Mouse (Mus musculus): ENCODE data around the gene H3f3b. TPM values are rescaled to one million over a fixed set of nuclear protein-coding genes. Genes with fewer than 3 reads are reported as not detected.

The H3f3b gene
- 1,173 and 1,240 TPM in 2 replicates for polyA plus RNA-seq (2012; rRNA removed)

DNA sequence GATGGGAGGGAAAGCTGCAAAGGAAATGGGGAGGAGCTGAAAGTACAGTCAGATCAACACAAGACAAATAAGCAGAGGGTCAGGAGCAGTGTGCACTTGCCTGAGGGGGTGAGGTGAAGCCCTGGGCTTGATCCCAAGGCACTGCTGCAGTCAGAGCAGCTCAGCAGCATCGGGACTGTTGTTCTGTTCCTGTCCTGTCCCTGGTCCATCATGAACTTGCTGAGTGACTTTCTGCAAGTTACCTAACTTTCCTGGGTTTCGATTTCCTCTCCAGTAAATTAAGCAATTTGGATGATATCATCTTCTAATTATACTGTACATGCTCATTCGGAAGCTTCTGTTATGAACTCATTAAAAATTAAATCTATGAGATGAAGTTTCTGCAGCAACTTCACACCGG lies at the start of gene H3f3b:
Gene H3f3b, minus strand, starts transcription at position 207 of the 400 bp plus-strand sequence.
- DNase-seq (ENCODE audit: low read depth): no peak
- TF ChIP-seq CTCF (IDR thresholded peaks at IDR 0.05; ENCODE audit: borderline replicate concordance, extremely low read depth, insufficient read depth, insufficient read length) (no peak), POLR2A (IDR thresholded peaks at IDR 0.05; ENCODE audit: borderline replicate concordance, extremely low read depth, insufficient read depth, insufficient read length, poor library complexity, severe bottlenecking) (no peak)

DNA sequence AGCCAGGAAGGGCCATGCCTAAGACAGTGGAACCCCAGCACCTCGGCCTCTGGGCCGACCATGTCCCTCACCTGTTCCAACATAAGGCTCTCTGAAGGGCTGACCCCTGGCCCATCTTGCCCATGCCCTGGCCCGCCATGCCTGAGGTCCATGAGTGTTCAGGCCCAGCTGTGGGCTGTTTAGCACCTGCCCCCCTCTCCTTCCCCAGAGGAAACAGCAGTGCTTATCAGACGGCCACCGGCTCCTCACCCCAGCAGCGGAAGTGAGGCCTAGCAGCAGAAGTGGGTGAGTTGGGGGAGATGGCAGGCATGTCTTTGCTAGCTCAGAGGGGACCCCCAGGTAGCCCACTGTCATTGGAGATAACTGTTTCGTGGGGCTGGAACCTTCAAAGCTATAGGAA lies 49.1 kb upstream of the H3f3b start:
- TF ChIP-seq POLR2A (IDR thresholded peaks at IDR 0.05; ENCODE audit: borderline replicate concordance, extremely low read depth, insufficient read depth, insufficient read length, poor library complexity, severe bottlenecking) (no peak), CTCF (IDR thresholded peaks at IDR 0.05; ENCODE audit: borderline replicate concordance, extremely low read depth, insufficient read depth, insufficient read length) (no peak)
- no peak for DNase-seq (ENCODE audit: low read depth)

DNA sequence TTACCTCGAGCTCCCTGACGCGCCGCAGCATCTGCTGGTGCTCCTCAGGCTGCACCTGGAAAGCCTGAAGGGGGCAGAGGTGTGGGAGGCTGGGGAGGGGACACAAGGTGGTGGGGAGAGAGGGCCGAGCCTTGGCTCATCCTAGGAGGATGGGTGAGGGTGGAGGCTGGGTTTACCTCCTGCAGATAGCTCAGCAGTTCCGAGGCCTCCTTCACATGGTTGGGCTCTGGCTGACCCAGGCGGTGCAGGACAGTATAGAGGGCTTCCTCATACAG lies 48.4 kb upstream of the H3f3b start:
- DNase-seq (ENCODE audit: low read depth): no peak
- TF ChIP-seq POLR2A (IDR thresholded peaks at IDR 0.05; ENCODE audit: borderline replicate concordance, extremely low read depth, insufficient read depth, insufficient read length, poor library complexity, severe bottlenecking) (no peak), CTCF (IDR thresholded peaks at IDR 0.05; ENCODE audit: borderline replicate concordance, extremely low read depth, insufficient read depth, insufficient read length) (no peak)

DNA sequence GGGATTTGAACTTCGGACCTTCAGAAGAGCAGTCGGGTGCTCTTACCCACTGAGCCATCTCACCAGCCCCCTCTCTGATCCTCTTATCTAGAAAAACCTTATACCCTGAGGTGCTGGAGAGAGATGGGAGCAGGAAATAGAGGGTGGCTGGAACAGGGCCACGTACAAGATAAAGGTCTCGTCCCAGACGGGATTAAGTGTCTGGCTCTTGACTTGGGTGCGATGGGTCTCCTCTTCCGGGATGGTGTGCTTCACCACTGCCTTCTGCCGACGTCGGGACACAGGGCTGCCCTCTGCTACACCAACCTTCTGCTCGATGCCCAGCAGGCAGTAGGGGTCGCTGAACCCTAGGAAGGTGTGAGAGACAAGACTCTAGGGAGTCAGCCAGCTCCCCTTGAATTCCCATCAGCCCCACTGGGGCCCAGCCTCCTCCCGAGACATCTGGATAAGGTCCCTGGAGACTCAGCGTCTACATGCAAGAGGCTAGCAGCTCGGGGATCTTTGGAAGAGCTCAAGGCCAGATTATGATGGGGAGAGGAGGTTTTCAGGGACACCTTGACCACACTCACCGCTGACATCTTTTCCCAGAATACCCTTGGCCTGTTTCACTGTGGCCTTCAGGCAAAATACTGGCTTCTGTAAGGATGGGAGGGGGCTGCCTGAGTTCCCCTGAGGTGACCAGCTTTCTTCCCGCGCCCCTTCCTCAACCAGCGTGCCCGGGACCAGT lies 47.9 kb upstream of the H3f3b start:
- TF ChIP-seq CTCF (IDR thresholded peaks at IDR 0.05; ENCODE audit: borderline replicate concordance, extremely low read depth, insufficient read depth, insufficient read length) (no peak), POLR2A (IDR thresholded peaks at IDR 0.05; ENCODE audit: borderline replicate concordance, extremely low read depth, insufficient read depth, insufficient read length, poor library complexity, severe bottlenecking) (no peak)

DNA sequence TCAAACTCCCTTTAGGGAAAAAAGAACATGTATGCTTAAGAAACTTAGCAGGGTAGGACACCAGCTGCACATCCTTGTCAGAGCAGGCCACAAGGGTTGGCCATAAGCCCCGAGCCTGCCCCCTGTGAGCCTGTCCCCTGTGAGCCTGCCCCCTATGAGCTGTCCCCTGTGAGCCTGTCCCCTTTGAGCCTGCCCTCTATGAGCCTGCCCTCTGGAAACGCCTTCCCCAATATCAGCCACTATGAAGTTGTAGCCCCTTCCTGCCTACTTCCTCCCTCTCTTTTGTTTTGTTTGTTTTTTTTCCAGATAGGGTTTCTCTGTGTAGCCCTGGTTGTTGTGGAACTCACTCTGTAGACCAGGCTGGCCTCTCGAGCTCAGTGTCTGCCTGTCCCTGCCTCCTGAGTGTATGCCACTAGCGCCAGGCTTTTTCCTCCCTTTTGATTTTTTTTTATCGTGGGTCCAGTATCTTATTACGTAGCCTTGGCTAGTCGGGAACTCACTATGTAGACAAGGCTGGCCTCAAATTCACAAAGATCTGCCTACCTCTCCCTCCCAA lies 46.8 kb upstream of the H3f3b start:
- TF ChIP-seq CTCF (IDR thresholded peaks at IDR 0.05; ENCODE audit: borderline replicate concordance, extremely low read depth, insufficient read depth, insufficient read length): no peak
- no peak for TF ChIP-seq POLR2A (IDR thresholded peaks at IDR 0.05; ENCODE audit: borderline replicate concordance, extremely low read depth, insufficient read depth, insufficient read length, poor library complexity, severe bottlenecking)
- no peak for DNase-seq (ENCODE audit: low read depth)

More for the DNA sequence above, 47.9 kb upstream of the H3f3b start:
- no peak for DNase-seq (ENCODE audit: low read depth)

DNA sequence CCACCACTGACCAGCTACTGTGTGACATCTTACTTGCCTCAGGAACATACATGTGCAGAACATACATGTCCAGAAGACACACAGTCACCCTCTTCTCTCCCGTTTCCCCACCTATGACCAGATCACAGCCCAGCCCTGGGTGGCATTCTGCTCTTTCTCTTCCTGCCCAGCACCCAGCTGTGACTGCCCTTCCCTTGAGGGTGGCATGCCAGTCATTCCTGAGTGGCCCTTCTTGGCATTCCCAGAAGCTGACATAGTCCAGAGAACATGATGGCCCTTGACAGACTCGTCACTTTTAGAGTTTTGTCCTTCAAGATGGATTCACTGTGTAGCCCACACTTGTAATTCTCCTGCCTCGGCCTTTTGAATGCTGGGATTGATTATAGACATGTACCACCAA lies 44.8 kb upstream of the H3f3b start:
- no peak for DNase-seq (ENCODE audit: low read depth)
- no peak for TF ChIP-seq CTCF (IDR thresholded peaks at IDR 0.05; ENCODE audit: borderline replicate concordance, extremely low read depth, insufficient read depth, insufficient read length)
- no peak for TF ChIP-seq POLR2A (IDR thresholded peaks at IDR 0.05; ENCODE audit: borderline replicate concordance, extremely low read depth, insufficient read depth, insufficient read length, poor library complexity, severe bottlenecking)

DNA sequence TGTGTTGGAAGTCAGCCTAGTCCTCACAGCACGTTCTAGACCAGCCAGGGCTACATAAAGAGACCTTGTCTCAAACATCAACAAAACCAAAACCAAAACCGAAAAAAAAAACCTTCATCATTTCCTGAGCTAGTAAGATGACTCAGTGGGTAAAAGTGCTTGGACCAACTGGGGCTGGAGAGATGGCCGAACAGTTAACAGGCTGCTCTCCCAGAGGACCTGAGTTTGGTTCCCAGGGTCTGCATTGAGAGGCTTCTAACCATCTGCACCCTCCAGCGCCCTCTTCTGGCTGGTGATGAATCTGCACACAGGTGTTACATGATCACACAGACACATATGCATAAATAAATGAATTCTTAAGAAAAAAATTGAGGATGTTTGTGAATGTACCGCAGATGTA lies 43.7 kb upstream of the H3f3b start:
- TF ChIP-seq CTCF (IDR thresholded peaks at IDR 0.05; ENCODE audit: borderline replicate concordance, extremely low read depth, insufficient read depth, insufficient read length): peak; percentile 33; the same call in 1 of the 2 replicates
- TF ChIP-seq POLR2A (IDR thresholded peaks at IDR 0.05; ENCODE audit: borderline replicate concordance, extremely low read depth, insufficient read depth, insufficient read length, poor library complexity, severe bottlenecking): no peak
- DNase-seq (ENCODE audit: low read depth): no peak

DNA sequence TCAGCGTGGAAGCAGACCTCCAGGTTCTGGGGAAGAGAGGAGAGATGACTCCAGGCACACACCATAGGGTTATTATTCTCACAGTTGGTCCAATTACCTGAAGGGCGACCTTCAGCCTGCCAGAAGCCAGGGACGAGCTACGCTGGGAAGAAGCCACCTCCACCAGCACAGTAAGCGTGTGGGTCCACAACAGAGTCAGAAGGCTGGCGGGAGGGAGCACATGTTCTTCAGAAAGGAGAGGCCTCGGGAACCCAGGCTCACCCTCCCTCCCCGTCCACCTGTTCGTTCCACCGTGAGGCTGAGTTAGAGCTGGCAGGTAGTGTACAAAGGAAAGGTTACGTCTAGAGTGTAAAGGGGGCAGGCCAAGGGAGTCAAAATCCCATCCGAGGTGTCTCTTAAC lies 37.6 kb upstream of the H3f3b start:
- TF ChIP-seq POLR2A (IDR thresholded peaks at IDR 0.05; ENCODE audit: borderline replicate concordance, extremely low read depth, insufficient read depth, insufficient read length, poor library complexity, severe bottlenecking) (no peak), CTCF (IDR thresholded peaks at IDR 0.05; ENCODE audit: borderline replicate concordance, extremely low read depth, insufficient read depth, insufficient read length) (no peak)
- DNase-seq (ENCODE audit: low read depth): no peak

DNA sequence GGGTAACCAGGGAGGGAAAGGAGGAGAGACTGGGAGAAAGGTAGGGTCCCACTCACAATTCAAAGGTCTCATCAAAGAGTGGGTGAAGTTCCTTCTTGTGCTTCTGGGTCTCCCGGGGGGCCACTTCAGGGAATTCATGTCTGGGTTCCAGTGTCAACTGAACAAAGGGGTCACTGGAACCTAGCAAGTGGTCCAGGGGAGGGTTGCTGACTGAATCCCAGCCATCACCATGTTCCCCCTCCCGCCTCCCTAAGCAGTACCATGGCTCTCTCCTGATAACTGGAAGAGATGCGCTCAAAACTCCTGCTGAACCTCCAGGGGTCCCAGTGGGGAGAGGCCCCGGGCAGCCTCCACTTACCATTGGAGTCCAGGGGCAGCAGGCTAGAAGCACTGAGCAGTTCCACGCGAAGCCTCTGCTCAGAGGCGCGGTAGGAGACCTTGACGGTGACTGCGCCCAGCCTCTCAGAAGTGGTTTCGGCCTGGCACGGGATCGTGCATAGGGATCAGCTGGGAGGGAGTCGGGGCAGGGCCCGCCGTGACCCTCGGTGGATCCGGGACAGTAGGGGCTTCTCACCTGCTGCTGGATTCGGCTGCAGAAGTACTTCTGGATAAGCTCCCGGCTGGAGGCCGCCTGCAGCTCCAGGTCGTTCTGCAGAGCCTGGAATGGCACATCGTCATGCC lies 36.6 kb upstream of the H3f3b start:
- TF ChIP-seq POLR2A (IDR thresholded peaks at IDR 0.05; ENCODE audit: borderline replicate concordance, extremely low read depth, insufficient read depth, insufficient read length, poor library complexity, severe bottlenecking) (no peak), CTCF (IDR thresholded peaks at IDR 0.05; ENCODE audit: borderline replicate concordance, extremely low read depth, insufficient read depth, insufficient read length) (no peak)
- no peak for DNase-seq (ENCODE audit: low read depth)

DNA sequence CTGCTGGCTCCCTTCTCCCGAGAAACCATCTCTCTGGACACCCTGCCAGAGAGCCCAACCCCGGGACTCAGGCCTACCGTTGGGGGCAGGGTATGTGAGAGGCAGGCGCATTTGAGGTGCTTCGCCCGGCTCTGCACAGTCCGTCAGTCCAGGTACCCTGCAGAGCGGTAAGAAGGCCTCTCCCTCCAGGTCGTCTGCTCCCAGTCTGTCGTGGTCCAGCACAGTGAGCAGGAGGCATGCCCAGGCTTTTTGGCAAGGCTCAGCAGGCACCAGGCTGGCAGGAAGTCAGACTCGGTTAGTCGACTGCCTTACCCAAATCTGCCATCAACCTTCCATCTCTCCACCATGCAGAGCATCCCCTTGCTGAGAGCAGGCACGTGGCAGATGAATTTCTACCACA lies 35.8 kb upstream of the H3f3b start:
- TF ChIP-seq CTCF (IDR thresholded peaks at IDR 0.05; ENCODE audit: borderline replicate concordance, extremely low read depth, insufficient read depth, insufficient read length) (no peak), POLR2A (IDR thresholded peaks at IDR 0.05; ENCODE audit: borderline replicate concordance, extremely low read depth, insufficient read depth, insufficient read length, poor library complexity, severe bottlenecking) (no peak)
- peak; percentile 21 for DNase-seq (ENCODE audit: low read depth)

DNA sequence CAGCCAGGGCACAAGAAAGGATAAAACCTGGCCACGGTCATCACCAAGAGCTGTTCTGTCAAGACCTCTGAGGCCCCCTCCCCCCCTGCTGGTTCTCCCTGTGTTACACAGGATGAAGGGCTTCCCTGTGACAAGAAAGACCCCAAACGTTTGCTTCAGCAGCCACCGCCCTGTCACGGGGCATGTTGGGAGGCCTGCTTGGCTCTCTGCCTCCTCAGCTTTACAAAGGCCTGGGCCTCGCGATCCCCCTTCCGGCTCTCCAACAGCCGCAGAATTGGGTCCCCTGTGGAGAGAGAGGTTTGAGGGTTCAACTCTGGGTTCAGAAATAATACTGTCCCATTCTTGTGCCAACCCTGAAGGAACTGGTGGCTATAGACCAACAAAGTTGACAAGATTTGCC lies 34.8 kb upstream of the H3f3b start:
- TF ChIP-seq POLR2A (IDR thresholded peaks at IDR 0.05; ENCODE audit: borderline replicate concordance, extremely low read depth, insufficient read depth, insufficient read length, poor library complexity, severe bottlenecking): no peak
- no peak for TF ChIP-seq CTCF (IDR thresholded peaks at IDR 0.05; ENCODE audit: borderline replicate concordance, extremely low read depth, insufficient read depth, insufficient read length)
- DNase-seq (ENCODE audit: low read depth): peak; percentile 18
